Mouse (Mus musculus) myocyte (in vitro differentiated cells): ENCODE results near the gene Coa7.

Experiments used
- CEBPB ChIP-seq: IDR thresholded peaks from 2 replicates; pipeline ENCODE4 v1.6.1; 2011; ENCODE audit warnings: mild to moderate bottlenecking, moderate library complexity; ENCODE audit not compliant: poor library complexity, insufficient read depth, severe bottlenecking
- E2F4 ChIP-seq: IDR thresholded peaks from one replicate; pipeline ENCODE4 v1.6.1; 2011; ENCODE audit warnings: mild to moderate bottlenecking, control low read depth, moderate library complexity; ENCODE audit not compliant: insufficient read depth
- MAX ChIP-seq: IDR thresholded peaks from one replicate; pipeline ENCODE4 v1.6.1; 2011; ENCODE audit warnings: low read depth, mild to moderate bottlenecking, control low read depth
- MYOG ChIP-seq, 3 experiments: IDR thresholded peaks; one replicate each; pipeline ENCODE4 v1.6.1; 2011; ENCODE audit warnings: control low read depth in 2 of 3, low read depth in 2 of 3, mild to moderate bottlenecking in 2 of 3; ENCODE audit not compliant: insufficient read length in 2 of 3, control insufficient read depth in 1 of 3, insufficient read depth in 1 of 3
- POLR2A ChIP-seq: IDR thresholded peaks from one replicate; pipeline ENCODE4 v1.6.1; 2011; ENCODE audit warnings: low read depth, mild to moderate bottlenecking, control low read depth, moderate library complexity; ENCODE audit not compliant: insufficient read length
- REST ChIP-seq: IDR thresholded peaks from one replicate; pipeline ENCODE4 v1.6.1; 2011; ENCODE audit warnings: mild to moderate bottlenecking, control low read depth, moderate library complexity; ENCODE audit not compliant: insufficient read depth, insufficient read length
- TCF12 ChIP-seq: IDR thresholded peaks from one replicate; pipeline ENCODE4 v1.6.1; 2011; ENCODE audit warnings: mild to moderate bottlenecking, control low read depth; ENCODE audit not compliant: poor library complexity, insufficient read depth, severe bottlenecking
- USF1 ChIP-seq: IDR thresholded peaks from one replicate; pipeline ENCODE4 v1.6.1; 2011; ENCODE audit warnings: low read depth, mild to moderate bottlenecking, control low read depth, moderate library complexity

DNA sequence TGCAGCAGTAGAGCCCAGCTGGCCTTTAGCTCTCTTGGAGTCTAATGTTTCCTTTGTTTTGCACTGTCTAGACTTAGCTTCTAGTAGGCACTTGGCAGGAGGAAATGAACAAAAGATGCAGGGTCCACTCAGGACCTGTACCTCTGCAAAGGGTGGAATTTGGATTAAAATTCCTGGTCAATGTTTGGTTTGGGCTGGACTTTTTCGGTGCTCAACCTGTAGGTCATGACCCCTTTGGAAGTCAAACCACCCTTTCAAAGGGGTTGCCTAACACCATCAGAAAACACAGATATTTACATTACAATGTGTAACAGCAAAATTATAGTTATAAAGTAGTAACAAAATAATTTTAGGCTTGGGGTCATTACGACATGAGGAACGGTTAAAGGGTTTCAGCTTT is 21.1 kb downstream of the Coa7 start:
- TF ChIP-seq MAX (no peak), POLR2A (no peak), REST (no peak), TCF12 (no peak), E2F4 (no peak), USF1 (no peak), MYOG (IDR thresholded peaks at IDR 0.05; ENCODE audit: control insufficient read depth in 1 of 3, insufficient read depth in 1 of 3, insufficient read length in 2 of 3, low read depth in 2 of 3) (no peak), CEBPB (no peak)
